Mouse (Mus musculus): Measurements from ENCODE around the gene Cd83. TPM values are rescaled to one million over a fixed set of nuclear protein-coding genes. Genes with fewer than 3 reads are reported as not detected.

Cd83 gene
- polyA plus RNA-seq, 1 experiment from 2014 or later: 26.1 TPM

DNA sequence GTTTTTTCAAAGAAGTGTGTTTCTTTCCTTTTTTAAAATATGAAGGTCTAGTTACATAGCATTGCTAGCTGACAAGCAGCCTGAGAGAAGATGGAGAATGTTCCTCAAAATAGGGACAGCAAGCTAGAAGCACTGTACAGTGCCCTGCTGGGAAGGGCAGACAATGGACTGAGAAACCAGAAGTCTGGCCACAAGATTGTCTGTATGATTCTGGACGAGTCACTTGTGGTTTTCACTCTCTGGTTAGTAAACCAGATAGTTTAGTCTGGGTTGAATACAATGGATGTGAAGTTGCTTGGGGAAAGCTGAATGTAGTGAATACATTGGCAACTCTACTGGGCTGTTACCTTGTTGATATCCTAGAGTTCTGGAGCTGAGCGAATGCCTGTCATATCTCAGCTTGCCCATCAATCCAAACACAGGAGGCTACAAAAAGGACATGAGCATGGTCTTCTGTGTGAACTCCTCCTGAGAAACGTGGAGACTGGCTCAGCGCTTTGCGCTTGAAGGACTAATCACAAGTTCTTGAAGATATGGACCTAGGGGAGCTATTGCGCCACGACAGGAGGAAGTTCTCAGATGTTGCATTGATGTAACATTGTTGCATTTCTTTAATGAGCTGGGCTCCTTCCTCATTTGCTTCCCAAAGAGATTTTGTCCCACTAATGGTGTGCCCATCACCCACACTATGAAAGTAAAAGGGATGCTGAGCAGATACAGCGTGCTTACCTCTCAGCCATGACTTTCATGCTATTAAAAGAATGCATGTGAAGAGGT, 18.0 kb downstream of the Cd83 start:
- no peak for ATAC-seq (ENCODE audit: low read depth)

DNA sequence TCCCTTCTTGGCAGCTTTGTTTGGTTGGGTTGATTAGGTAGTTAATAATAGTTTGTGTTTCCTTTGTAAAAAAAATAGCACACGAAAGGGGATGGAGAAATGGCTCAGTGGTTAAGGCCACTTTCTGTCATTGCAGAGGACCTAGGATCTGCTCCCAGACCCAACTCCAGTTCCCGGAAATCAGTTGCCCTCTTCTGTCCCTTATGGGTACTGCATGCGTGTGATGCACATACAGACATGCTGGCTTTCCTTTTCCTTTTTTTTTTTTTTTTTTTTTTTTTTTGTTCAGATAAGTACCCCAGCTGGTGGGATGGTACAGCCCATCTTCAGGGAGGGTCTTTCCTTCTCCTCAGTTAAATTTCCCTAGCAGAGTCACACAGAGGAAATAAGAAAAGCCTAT, 20.1 kb downstream of the Cd83 start:
- H3K9ac ChIP-seq (replicated peaks; ENCODE audit: low read depth, low read length): no peak overlapping the region
- no peak for ATAC-seq (ENCODE audit: low read depth)
- WGBS: 95% methylated on average over 3 of the region's 3 CpGs
- no peak overlapping the region for H3K4me2 ChIP-seq (ENCODE audit: low read depth, low read length)
- H3K9me3 ChIP-seq (ENCODE audit: control insufficient read depth, low read length): no peaks in the 10 kb centered on the region
- no peaks in the 10 kb centered on the region for H3K27me3 ChIP-seq (ENCODE audit: control insufficient read depth, insufficient read depth, low read length)
- H3K36me3 ChIP-seq (ENCODE audit: control insufficient read depth, insufficient read depth, low read length): no peaks in the 10 kb centered on the region
- no peak overlapping the region for H3K27ac ChIP-seq (ENCODE audit: low read depth, low read length)
- H3K4me1 ChIP-seq (ENCODE audit: control insufficient read depth, insufficient read depth, low read length): peaks cover 10% of the 10 kb centered on the region; the same call in 1 of the 2 replicates
- H3K4me3 ChIP-seq (ENCODE audit: low read depth, low read length): no peak overlapping the region

More for the DNA sequence above, 18.0 kb downstream of the Cd83 start:
- Histone ChIP-seq H3K27me3 (ENCODE audit: control insufficient read depth, insufficient read depth, low read length) (no peaks in the 10 kb centered on the region), H3K9ac (replicated peaks; ENCODE audit: low read depth, low read length) (no peak overlapping the region), H3K4me2 (ENCODE audit: low read depth, low read length) (no peak overlapping the region), H3K27ac (ENCODE audit: low read depth, low read length) (no peak overlapping the region), H3K4me3 (ENCODE audit: low read depth, low read length) (no peak overlapping the region), H3K36me3 (ENCODE audit: control insufficient read depth, insufficient read depth, low read length) (no peaks in the 10 kb centered on the region), H3K9me3 (ENCODE audit: control insufficient read depth, low read length) (no peaks in the 10 kb centered on the region), H3K4me1 (ENCODE audit: control insufficient read depth, insufficient read depth, low read length) (peaks cover 9% of the 10 kb centered on the region; the same call in 1 of the 2 replicates)
- WGBS: 86% methylated on average over 8 of the region's 8 CpGs

DNA sequence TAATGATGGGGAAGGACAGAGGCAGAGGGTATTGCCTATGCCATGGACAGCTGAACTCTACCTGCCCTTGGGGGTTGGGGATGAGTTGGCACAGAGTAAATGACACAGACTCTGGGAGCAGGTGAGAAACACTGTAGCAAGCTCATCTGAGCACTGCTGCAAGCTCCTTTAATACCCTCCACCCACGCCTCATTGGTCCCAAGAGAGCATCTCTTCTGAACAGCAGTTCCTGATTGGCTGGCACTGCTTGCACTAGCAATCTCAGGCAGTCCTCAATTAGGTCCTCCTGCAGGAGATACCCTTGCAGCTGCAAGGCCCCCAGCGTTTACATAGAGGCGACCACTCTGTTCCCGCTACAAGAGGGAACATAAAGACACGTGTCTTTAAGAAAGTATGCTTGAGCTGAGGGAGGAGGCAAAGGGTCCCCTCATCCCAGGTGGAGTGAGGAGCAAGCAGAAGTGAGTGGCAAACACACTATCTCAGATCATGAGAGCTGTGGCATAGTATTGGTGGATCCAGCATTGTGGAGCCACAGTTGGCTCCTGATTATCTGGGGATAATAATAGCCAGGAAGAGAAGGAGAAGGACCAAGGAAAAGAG, 20.7 kb downstream of the Cd83 start:
- Histone ChIP-seq H3K9ac (replicated peaks; ENCODE audit: low read depth, low read length) (no peak overlapping the region), H3K4me1 (ENCODE audit: control insufficient read depth, insufficient read depth, low read length) (peaks cover 10% of the 10 kb centered on the region; the same call in 1 of the 2 replicates), H3K27me3 (ENCODE audit: control insufficient read depth, insufficient read depth, low read length) (no peaks in the 10 kb centered on the region), H3K4me2 (ENCODE audit: low read depth, low read length) (no peak overlapping the region), H3K4me3 (ENCODE audit: low read depth, low read length) (no peak overlapping the region), H3K9me3 (ENCODE audit: control insufficient read depth, low read length) (no peaks in the 10 kb centered on the region), H3K36me3 (ENCODE audit: control insufficient read depth, insufficient read depth, low read length) (no peaks in the 10 kb centered on the region), H3K27ac (ENCODE audit: low read depth, low read length) (no peak overlapping the region)
- no peak for ATAC-seq (ENCODE audit: low read depth)
- WGBS: 71% methylated on average over 5 of the region's 5 CpGs

DNA sequence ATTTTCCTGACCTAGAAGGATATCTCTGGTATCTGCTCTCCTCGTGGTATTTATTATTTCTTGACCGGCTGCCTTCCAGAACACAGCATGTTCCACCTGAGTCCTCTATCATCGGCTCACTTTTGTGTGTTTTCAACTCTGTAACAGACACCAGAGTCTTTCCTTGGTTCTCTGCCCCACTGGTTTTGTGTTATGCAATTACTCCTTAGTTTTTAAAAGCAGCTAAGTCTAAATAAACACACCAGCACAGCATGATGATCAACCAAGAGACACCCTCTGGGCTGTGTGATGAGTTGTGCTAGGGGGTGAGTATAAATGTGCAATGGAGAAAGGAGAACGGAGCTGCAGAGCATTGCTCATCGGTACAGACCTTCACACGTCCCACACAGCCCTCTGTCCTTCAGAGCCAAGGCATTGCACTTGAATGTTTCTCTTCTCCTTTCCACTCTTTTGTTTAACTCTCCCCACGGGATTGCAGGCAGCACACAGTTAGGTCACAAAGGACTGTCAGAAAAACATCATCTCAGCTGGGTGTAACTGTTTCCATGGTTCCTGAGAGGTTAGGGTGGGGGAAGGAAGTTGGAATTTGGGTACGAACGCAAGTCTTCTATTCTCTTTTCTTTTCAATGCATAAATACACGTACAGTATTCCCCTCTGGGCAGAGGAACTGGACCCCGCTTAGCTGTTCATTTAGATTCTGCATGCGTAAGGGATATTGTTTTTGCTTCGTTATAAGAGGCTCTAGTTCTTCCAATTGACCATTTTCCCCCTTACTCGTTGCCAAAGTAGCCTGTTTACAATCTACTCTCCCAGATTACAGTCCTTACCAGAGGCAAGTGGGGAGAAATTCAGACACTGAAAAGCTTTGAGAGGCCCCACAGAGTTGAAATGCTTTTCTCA, 22.0 kb downstream of the Cd83 start:
- Histone ChIP-seq H3K4me2 (ENCODE audit: low read depth, low read length) (no peak overlapping the region), H3K36me3 (ENCODE audit: control insufficient read depth, insufficient read depth, low read length) (no peaks in the 10 kb centered on the region), H3K27me3 (ENCODE audit: control insufficient read depth, insufficient read depth, low read length) (no peaks in the 10 kb centered on the region), H3K27ac (ENCODE audit: low read depth, low read length) (no peak overlapping the region), H3K4me3 (ENCODE audit: low read depth, low read length) (no peak overlapping the region), H3K4me1 (ENCODE audit: control insufficient read depth, insufficient read depth, low read length) (peaks cover 10% of the 10 kb centered on the region; the same call in 1 of the 2 replicates), H3K9ac (replicated peaks; ENCODE audit: low read depth, low read length) (no peak overlapping the region), H3K9me3 (ENCODE audit: control insufficient read depth, low read length) (no peaks in the 10 kb centered on the region)
- 38% methylated on average over 14 of the region's 14 CpGs for WGBS
- no peak for ATAC-seq (ENCODE audit: low read depth)

DNA sequence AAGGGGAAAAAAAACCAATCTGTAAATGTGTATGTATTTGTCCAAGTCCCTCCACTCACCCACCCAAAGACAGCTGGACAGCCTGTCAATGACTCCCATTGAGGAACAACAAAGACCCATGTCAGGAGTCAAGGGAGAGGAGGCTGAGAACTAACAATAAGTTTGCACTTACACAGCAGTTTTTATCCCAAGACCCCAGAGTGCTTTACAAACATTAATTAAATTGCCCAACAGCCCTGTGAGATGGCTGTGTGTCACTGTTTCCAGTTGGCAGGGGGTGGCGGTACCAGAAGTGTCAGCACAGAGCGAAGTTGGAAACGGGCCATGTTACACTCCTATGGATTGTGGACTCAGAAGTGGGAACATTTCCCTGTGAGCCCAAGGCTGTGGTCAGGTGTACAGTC, 22.7 kb downstream of the Cd83 start:
- Histone ChIP-seq H3K4me1 (ENCODE audit: control insufficient read depth, insufficient read depth, low read length) (peaks cover 10% of the 10 kb centered on the region; the same call in 1 of the 2 replicates), H3K36me3 (ENCODE audit: control insufficient read depth, insufficient read depth, low read length) (no peaks in the 10 kb centered on the region), H3K27ac (ENCODE audit: low read depth, low read length) (no peak overlapping the region), H3K9ac (replicated peaks; ENCODE audit: low read depth, low read length) (no peak overlapping the region), H3K27me3 (ENCODE audit: control insufficient read depth, insufficient read depth, low read length) (no peaks in the 10 kb centered on the region), H3K4me3 (ENCODE audit: low read depth, low read length) (no peak overlapping the region), H3K4me2 (ENCODE audit: low read depth, low read length) (no peak overlapping the region), H3K9me3 (ENCODE audit: control insufficient read depth, low read length) (no peaks in the 10 kb centered on the region)
- WGBS: 48% methylated on average over 3 of the region's 3 CpGs
- ATAC-seq (ENCODE audit: low read depth): no peak; the same call in 1 of the 2 replicates

DNA sequence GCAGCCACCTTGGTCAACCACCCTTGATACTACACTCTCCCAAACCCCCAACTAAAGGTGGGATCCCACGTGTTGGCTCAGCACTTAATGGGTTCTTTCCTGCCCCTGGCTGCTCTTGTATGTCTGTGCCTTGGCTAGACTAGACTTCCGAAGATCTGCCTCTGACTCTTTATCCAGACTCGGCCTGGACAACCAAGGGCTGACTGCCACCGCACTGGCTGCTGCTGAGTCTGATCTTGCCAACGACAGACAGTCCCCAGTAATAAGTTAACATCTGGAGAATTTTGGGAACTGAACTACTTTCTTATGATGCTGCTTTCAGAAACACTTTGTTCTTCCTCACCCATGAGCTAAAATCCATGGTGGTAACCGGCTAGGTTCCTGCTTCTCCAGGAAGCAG, 26.0 kb downstream of the Cd83 start:
- Histone ChIP-seq H3K4me1 (ENCODE audit: control insufficient read depth, insufficient read depth, low read length) (peaks cover 10% of the 10 kb centered on the region; the same call in 1 of the 2 replicates), H3K4me2 (ENCODE audit: low read depth, low read length) (no peak overlapping the region), H3K9ac (replicated peaks; ENCODE audit: low read depth, low read length) (no peak overlapping the region), H3K27me3 (ENCODE audit: control insufficient read depth, insufficient read depth, low read length) (no peaks in the 10 kb centered on the region), H3K36me3 (ENCODE audit: control insufficient read depth, insufficient read depth, low read length) (no peaks in the 10 kb centered on the region), H3K27ac (ENCODE audit: low read depth, low read length) (no peak overlapping the region), H3K4me3 (ENCODE audit: low read depth, low read length) (no peak overlapping the region), H3K9me3 (ENCODE audit: control insufficient read depth, low read length) (no peaks in the 10 kb centered on the region)
- ATAC-seq (ENCODE audit: low read depth): no peak
- WGBS: 88% methylated on average over 6 of the region's 6 CpGs

DNA sequence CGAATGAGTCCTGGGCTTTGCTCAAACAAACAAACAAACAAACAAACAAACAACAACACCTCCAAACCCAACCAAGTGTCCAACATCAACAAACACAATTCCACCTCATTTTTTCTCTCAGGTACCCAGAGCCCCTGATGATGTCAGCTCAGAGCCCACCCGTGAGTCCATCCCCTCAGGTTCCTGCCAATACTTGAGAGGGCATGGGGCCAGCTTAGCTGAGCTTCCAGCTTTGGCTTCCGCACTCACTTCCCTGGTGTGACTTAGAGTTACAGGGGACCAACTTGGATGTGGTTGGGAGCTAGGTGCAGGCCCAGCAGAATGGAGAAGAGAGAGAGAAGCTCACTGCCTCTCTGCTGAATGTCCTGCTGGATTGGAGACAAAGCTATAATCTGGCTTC, 27.3 kb downstream of the Cd83 start:
- Histone ChIP-seq H3K36me3 (ENCODE audit: control insufficient read depth, insufficient read depth, low read length) (no peaks in the 10 kb centered on the region), H3K9me3 (ENCODE audit: control insufficient read depth, low read length) (no peaks in the 10 kb centered on the region), H3K4me1 (ENCODE audit: control insufficient read depth, insufficient read depth, low read length) (peaks cover 6% of the 10 kb centered on the region; the same call in 1 of the 2 replicates), H3K4me2 (ENCODE audit: low read depth, low read length) (no peak overlapping the region), H3K27ac (ENCODE audit: low read depth, low read length) (no peak overlapping the region), H3K4me3 (ENCODE audit: low read depth, low read length) (no peak overlapping the region), H3K9ac (replicated peaks; ENCODE audit: low read depth, low read length) (no peak overlapping the region), H3K27me3 (ENCODE audit: control insufficient read depth, insufficient read depth, low read length) (no peaks in the 10 kb centered on the region)
- no peak for ATAC-seq (ENCODE audit: low read depth)
- WGBS: 94% methylated on average over 3 of the region's 3 CpGs

DNA sequence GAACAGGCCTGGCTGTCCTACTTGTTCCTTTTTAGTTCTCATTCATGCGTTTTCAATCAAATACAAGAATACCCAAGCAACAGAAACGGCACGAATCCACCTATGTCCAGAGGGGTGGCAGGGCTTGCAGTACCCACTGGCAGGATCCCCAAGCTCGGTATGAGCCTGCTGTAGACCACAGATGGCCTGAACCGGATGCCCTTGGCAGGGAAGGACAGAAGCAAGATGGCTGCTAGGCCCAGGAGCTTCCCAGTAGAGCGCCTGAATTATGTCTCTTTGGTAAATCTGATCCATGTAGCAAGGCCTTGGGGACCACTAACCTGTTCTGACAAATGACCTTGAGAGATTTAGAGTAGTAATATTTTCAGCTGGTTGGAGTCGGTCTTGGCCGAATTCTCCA, 28.9 kb downstream of the Cd83 start:
- Histone ChIP-seq H3K4me3 (ENCODE audit: low read depth, low read length) (no peak overlapping the region), H3K27me3 (ENCODE audit: control insufficient read depth, insufficient read depth, low read length) (no peaks in the 10 kb centered on the region), H3K9me3 (ENCODE audit: control insufficient read depth, low read length) (no peaks in the 10 kb centered on the region), H3K4me1 (ENCODE audit: control insufficient read depth, insufficient read depth, low read length) (no peaks in the 10 kb centered on the region), H3K36me3 (ENCODE audit: control insufficient read depth, insufficient read depth, low read length) (no peaks in the 10 kb centered on the region), H3K4me2 (ENCODE audit: low read depth, low read length) (no peak overlapping the region), H3K27ac (ENCODE audit: low read depth, low read length) (no peak overlapping the region), H3K9ac (replicated peaks; ENCODE audit: low read depth, low read length) (no peak overlapping the region)
- 81% methylated on average over 8 of the region's 8 CpGs for WGBS
- ATAC-seq (ENCODE audit: low read depth): no peak

Data from neural tube, embryonic 14.5 days (tissue).